Mouse (Mus musculus) erythroblast, embryonic 14.5 days (primary cell): ENCODE measurements around the gene E330017A01Rik.

Experiments
- GATA1 ChIP-seq: IDR thresholded peaks from 2 replicates; pipeline ENCODE4 v1.6.1; 2012; ENCODE audit warnings: low read length, inconsistent platforms, mixed read lengths
- TAL1 ChIP-seq: IDR thresholded peaks from 3 replicates; pipeline ENCODE4 v1.6.1; 2012; ENCODE audit warnings: low read length, inconsistent platforms, mixed read lengths

DNA sequence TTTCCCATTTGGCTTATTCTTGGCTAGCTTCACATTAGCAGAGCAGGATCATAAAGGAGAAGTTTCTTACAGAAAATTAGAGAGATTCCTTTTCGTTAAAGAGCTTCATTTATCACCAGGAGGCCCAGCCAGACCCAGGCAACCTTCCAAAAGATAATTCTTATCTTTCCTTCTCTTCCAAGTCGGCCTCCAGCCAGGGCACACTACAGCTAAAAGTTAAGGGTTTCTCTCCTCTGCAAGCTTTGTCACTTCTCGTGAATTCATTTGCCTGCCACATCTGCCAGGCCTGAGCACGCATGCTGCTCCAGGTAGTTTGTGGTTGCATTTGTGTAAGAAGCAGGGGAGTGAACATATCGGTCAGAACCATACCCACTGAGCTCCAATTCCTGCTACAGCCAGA lies 30.7 kb upstream of the E330017A01Rik start:
- TF ChIP-seq TAL1 (no peak), GATA1 (peak; percentile 67; the same call in 1 of the 2 replicates)
